Mouse (Mus musculus): Measurements from ENCODE around the gene Idh2. TPM values are rescaled to one million over a fixed set of nuclear protein-coding genes. Genes with fewer than 3 reads are reported as not detected.
A peak's percentile ranks its signal among the peaks of the same experiment; 100 is the strongest.

Gene Idh2
- polyA plus RNA-seq (2011; ENCODE audit: insufficient read length, low read depth, missing spikeins), result 84.2 and 116 TPM in 2 replicates

GRCm38 (mm10) chr7:80115224-80115590 is at the start of gene Idh2:
Gene Idh2, minus strand, starts transcription at chr7:80115392.
- peak within 1 kb of the TSS; percentile 58 for H3K4me3 ChIP-seq (ENCODE audit: insufficient read depth, low read length)
- TF ChIP-seq CTCF (IDR thresholded peaks at IDR 0.05; ENCODE audit: borderline replicate concordance, insufficient read depth, low read length) (no peak), POLR2A (IDR thresholded peaks at IDR 0.05; ENCODE audit: low read depth, low read length) (peak; percentile 89)
- peaks cover 7% of the 10 kb centered on the region for H3K4me1 ChIP-seq (ENCODE audit: control insufficient read depth, insufficient read depth, low read length)
- peak within 1 kb of the TSS; percentile 63 for H3K27ac ChIP-seq (ENCODE audit: insufficient read depth, low read length)

GRCm38 (mm10) chr7:80160945-80161306 is 45.7 kb upstream of the Idh2 start:
- Histone ChIP-seq H3K4me1 (ENCODE audit: control insufficient read depth, insufficient read depth, low read length) (peaks cover 9% of the 10 kb centered on the region; the same call in 1 of the 2 replicates), H3K27ac (ENCODE audit: insufficient read depth, low read length) (no peak overlapping the region), H3K4me3 (ENCODE audit: insufficient read depth, low read length) (no peak overlapping the region)
- TF ChIP-seq CTCF (IDR thresholded peaks at IDR 0.05; ENCODE audit: borderline replicate concordance, insufficient read depth, low read length) (no peak), POLR2A (IDR thresholded peaks at IDR 0.05; ENCODE audit: low read depth, low read length) (no peak)

- H3K27ac ChIP-seq (ENCODE audit: insufficient read depth, low read length), result no peak overlapping the region
- TF ChIP-seq POLR2A (IDR thresholded peaks at IDR 0.05; ENCODE audit: low read depth, low read length), result no peak
- no peak for TF ChIP-seq CTCF (IDR thresholded peaks at IDR 0.05; ENCODE audit: borderline replicate concordance, insufficient read depth, low read length)
- peaks cover 7% of the 10 kb centered on the region; the same call in 1 of the 2 replicates for H3K4me1 ChIP-seq (ENCODE audit: control insufficient read depth, insufficient read depth, low read length)
- no peak overlapping the region for H3K4me3 ChIP-seq (ENCODE audit: insufficient read depth, low read length)
These were observed 45.2 kb upstream of the Idh2 start for GRCm38 (mm10) chr7:80160293-80160944.

GRCm38 (mm10) chr7:80158496-80159268 is 43.5 kb upstream of the Idh2 start:
- TF ChIP-seq POLR2A (IDR thresholded peaks at IDR 0.05; ENCODE audit: low read depth, low read length) (no peak), CTCF (IDR thresholded peaks at IDR 0.05; ENCODE audit: borderline replicate concordance, insufficient read depth, low read length) (no peak)
- H3K27ac ChIP-seq (ENCODE audit: insufficient read depth, low read length), result no peak overlapping the region
- peaks cover 4% of the 10 kb centered on the region; the same call in 1 of the 2 replicates for H3K4me1 ChIP-seq (ENCODE audit: control insufficient read depth, insufficient read depth, low read length)
- H3K4me3 ChIP-seq (ENCODE audit: insufficient read depth, low read length), result no peak overlapping the region

- no peak overlapping the region for H3K4me3 ChIP-seq (ENCODE audit: insufficient read depth, low read length)
- H3K4me1 ChIP-seq (ENCODE audit: control insufficient read depth, insufficient read depth, low read length), result peaks cover 4% of the 10 kb centered on the region; the same call in 1 of the 2 replicates
- TF ChIP-seq CTCF (IDR thresholded peaks at IDR 0.05; ENCODE audit: borderline replicate concordance, insufficient read depth, low read length) (no peak), POLR2A (IDR thresholded peaks at IDR 0.05; ENCODE audit: low read depth, low read length) (no peak)
- no peak overlapping the region for H3K27ac ChIP-seq (ENCODE audit: insufficient read depth, low read length)
These were observed 41.6 kb upstream of the Idh2 start for GRCm38 (mm10) chr7:80156711-80157227.

- no peak overlapping the region for H3K27ac ChIP-seq (ENCODE audit: insufficient read depth, low read length)
- TF ChIP-seq CTCF (IDR thresholded peaks at IDR 0.05; ENCODE audit: borderline replicate concordance, insufficient read depth, low read length) (no peak), POLR2A (IDR thresholded peaks at IDR 0.05; ENCODE audit: low read depth, low read length) (no peak)
- H3K4me1 ChIP-seq (ENCODE audit: control insufficient read depth, insufficient read depth, low read length), result no peaks in the 10 kb centered on the region
- H3K4me3 ChIP-seq (ENCODE audit: insufficient read depth, low read length), result no peak overlapping the region
These were observed 39.5 kb upstream of the Idh2 start for GRCm38 (mm10) chr7:80154689-80155088.

- Histone ChIP-seq H3K4me1 (ENCODE audit: control insufficient read depth, insufficient read depth, low read length) (no peaks in the 10 kb centered on the region), H3K4me3 (ENCODE audit: insufficient read depth, low read length) (no peak overlapping the region), H3K27ac (ENCODE audit: insufficient read depth, low read length) (no peak overlapping the region)
- TF ChIP-seq CTCF (IDR thresholded peaks at IDR 0.05; ENCODE audit: borderline replicate concordance, insufficient read depth, low read length) (no peak), POLR2A (IDR thresholded peaks at IDR 0.05; ENCODE audit: low read depth, low read length) (no peak)
These were observed 37.6 kb upstream of the Idh2 start for GRCm38 (mm10) chr7:80152756-80153155.

- Histone ChIP-seq H3K4me1 (ENCODE audit: control insufficient read depth, insufficient read depth, low read length) (no peaks in the 10 kb centered on the region), H3K27ac (ENCODE audit: insufficient read depth, low read length) (no peak overlapping the region), H3K4me3 (ENCODE audit: insufficient read depth, low read length) (no peak overlapping the region)
- no peak for TF ChIP-seq POLR2A (IDR thresholded peaks at IDR 0.05; ENCODE audit: low read depth, low read length)
- peak; percentile 40; the same call in 1 of the 2 replicates for TF ChIP-seq CTCF (IDR thresholded peaks at IDR 0.05; ENCODE audit: borderline replicate concordance, insufficient read depth, low read length)
These were observed 37.0 kb upstream of the Idh2 start for GRCm38 (mm10) chr7:80152152-80152551.

GRCm38 (mm10) chr7:80149356-80149755 is 34.2 kb upstream of the Idh2 start:
- Histone ChIP-seq H3K4me1 (ENCODE audit: control insufficient read depth, insufficient read depth, low read length) (no peaks in the 10 kb centered on the region), H3K27ac (ENCODE audit: insufficient read depth, low read length) (no peak overlapping the region), H3K4me3 (ENCODE audit: insufficient read depth, low read length) (no peak overlapping the region)
- TF ChIP-seq POLR2A (IDR thresholded peaks at IDR 0.05; ENCODE audit: low read depth, low read length) (no peak), CTCF (IDR thresholded peaks at IDR 0.05; ENCODE audit: borderline replicate concordance, insufficient read depth, low read length) (no peak)

GRCm38 (mm10) chr7:80146077-80146476 is 30.9 kb upstream of the Idh2 start:
- no peak overlapping the region for H3K4me3 ChIP-seq (ENCODE audit: insufficient read depth, low read length)
- no peak overlapping the region for H3K27ac ChIP-seq (ENCODE audit: insufficient read depth, low read length)
- TF ChIP-seq POLR2A (IDR thresholded peaks at IDR 0.05; ENCODE audit: low read depth, low read length) (no peak), CTCF (IDR thresholded peaks at IDR 0.05; ENCODE audit: borderline replicate concordance, insufficient read depth, low read length) (no peak)
- no peaks in the 10 kb centered on the region; the same call in 1 of the 2 replicates for H3K4me1 ChIP-seq (ENCODE audit: control insufficient read depth, insufficient read depth, low read length)

Data from embryonic fibroblast, embryonic 13.5 days (primary cell).